Mouse (Mus musculus) hindbrain, embryonic 11.5 days (tissue): ENCODE results near the gene Qrich2. TPM values are rescaled to one million over a fixed set of nuclear protein-coding genes. Genes with fewer than 3 reads are reported as not detected.
"Not testable (repeated sequence)": the region's sequence is repeated elsewhere in the genome, so short reads cannot be mapped to it uniquely, and the experiment has no call there.

Experiments
- ATAC-seq: fragments of 200-750 bp; cut with Nextera tagmentation; 2 replicates; pipeline ENCODE4 v1.8.0; 2017; ENCODE audit warnings: mild to moderate bottlenecking, moderate TSS enrichment, moderate library complexity; ENCODE audit not compliant: low FRiP score
- DNase-seq: peaks from one replicate; pipeline ENCODE4 v3.0.0-alpha.2; 2015; ENCODE audit warnings: low spot score
- H3K27ac ChIP-seq: fragments of 300-500 bp; sonication (generic); 2 replicates; pipeline ENCODE4 v1.5.1; 2014; ENCODE audit warnings: mild to moderate bottlenecking, low read depth, low read length
- H3K27me3 ChIP-seq: fragments of 300-500 bp; sonication (generic); 2 replicates; pipeline ENCODE4 v1.6.1; 2014; ENCODE audit warnings: mild to moderate bottlenecking, low read length, moderate library complexity, mixed read lengths; ENCODE audit not compliant: control insufficient read depth, insufficient read depth
- H3K36me3 ChIP-seq: fragments of 300-500 bp; sonication (generic); 2 replicates; pipeline ENCODE4 v1.6.1; 2014; ENCODE audit warnings: mild to moderate bottlenecking, low read length, moderate library complexity, mixed read lengths; ENCODE audit not compliant: control insufficient read depth, insufficient read depth
- H3K4me1 ChIP-seq: fragments of 300-500 bp; sonication (generic); replicated peaks from 2 replicates; pipeline ENCODE4 v1.6.1; 2014; ENCODE audit warnings: low read length, mixed read lengths; ENCODE audit not compliant: control insufficient read depth, insufficient read depth
- H3K4me2 ChIP-seq: fragments of 300-500 bp; sonication (generic); replicated peaks from 2 replicates; pipeline ENCODE4 v1.6.1; 2014; ENCODE audit warnings: mild to moderate bottlenecking, low read depth, low read length
- H3K4me3 ChIP-seq: fragments of 300-500 bp; sonication (generic); 2 replicates; pipeline ENCODE4 v1.5.1; 2014; ENCODE audit warnings: low read depth, low read length
- H3K9ac ChIP-seq: fragments of 300-500 bp; sonication (generic); 2 replicates; pipeline ENCODE4 v1.6.1; 2014; ENCODE audit warnings: low read depth, low read length
- H3K9me3 ChIP-seq: fragments of 300-500 bp; sonication (generic); 2 replicates; pipeline ENCODE4 v1.6.1; 2016; ENCODE audit warnings: low read length; ENCODE audit not compliant: control insufficient read depth
- WGBS: fragments of 180-500 bp; shearing (Covaris S2); extraction: QIAGEN DNeasy Blood & Tissue Kit; methylation state at CpG from one replicate; pipeline ENCODE4 v1.1.7; 2014; 5-methylcytosine and 5-hydroxymethylcytosine counted together
- polyA plus RNA-seq: library from polyadenylated mRNA; unstranded; fragments of >200 nt; fragmentation: Nextera tagmentation; extraction: Ambion mirVana; gene quantifications from 2 replicates; pipeline ENCODE4 v1.2.1, GENCODE M21; 2014

The Qrich2 gene
- polyA plus RNA-seq, 1 experiment from 2014 or later: 0.17 TPM

GRCm38 (mm10) chr11:116470249-116470648, 4.2 kb upstream of the Qrich2 start:
- H3K27ac ChIP-seq: no peak overlapping the region
- no peak overlapping the region for H3K4me2 ChIP-seq
- H3K9me3 ChIP-seq: no peaks in the 10 kb centered on the region
- DNase-seq (no peak), ATAC-seq (no peak)
- H3K27me3 ChIP-seq: no peaks in the 10 kb centered on the region
- H3K4me3 ChIP-seq: no peak overlapping the region
- no peak overlapping the region for H3K9ac ChIP-seq
- WGBS: 85% methylated on average over 3 of the region's 3 CpGs
- no peaks in the 10 kb centered on the region for H3K4me1 ChIP-seq
- 0 out of 2 replicates have a peak, but pooled peaks cover 4% of the 10 kb centered on the region for H3K36me3 ChIP-seq

DNA sequence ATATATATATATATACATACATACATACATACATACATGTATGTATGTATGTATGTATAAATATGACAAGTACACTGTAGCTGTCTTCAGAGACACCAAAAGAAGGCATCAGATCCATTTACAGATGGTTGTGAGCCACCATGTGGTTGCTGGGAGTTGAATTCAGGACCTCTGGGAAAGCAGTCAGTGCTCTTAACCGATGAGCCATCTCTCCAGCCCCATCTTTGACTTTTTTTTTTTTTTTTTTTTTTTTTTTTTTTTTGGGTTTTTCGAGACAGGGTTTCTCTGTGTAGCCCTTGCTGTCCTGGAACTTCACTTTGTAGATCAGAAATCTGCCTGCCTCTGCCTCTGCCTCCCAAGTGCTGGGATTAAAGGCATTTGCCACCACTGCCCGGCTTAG, 2.3 kb upstream of the Qrich2 start:
- H3K4me3 ChIP-seq, H3K4me1 ChIP-seq, H3K27me3 ChIP-seq, ATAC-seq, H3K27ac ChIP-seq, H3K9me3 ChIP-seq, H3K9ac ChIP-seq, H3K36me3 ChIP-seq, DNase-seq, H3K4me2 ChIP-seq: not testable (repeated sequence)
- 92% methylated on average over 3 of the region's 3 CpGs for WGBS

- H3K4me1 ChIP-seq: no peaks in the 10 kb centered on the region
- H3K9ac ChIP-seq: no peak overlapping the region
- H3K4me3 ChIP-seq: no peak overlapping the region
- no peaks in the 10 kb centered on the region for H3K9me3 ChIP-seq
- no peaks in the 10 kb centered on the region for H3K27me3 ChIP-seq
- peak; percentile 89 for DNase-seq
- no peak overlapping the region for H3K4me2 ChIP-seq
- WGBS: 15% methylated on average over 2 of the region's 2 CpGs
- no peak for ATAC-seq
- H3K27ac ChIP-seq: no peak overlapping the region
- H3K36me3 ChIP-seq: no peaks in the 10 kb centered on the region
Measured at GRCm38 (mm10) chr11:116463833-116464232, 2.2 kb downstream of the Qrich2 start.

- H3K27ac ChIP-seq: no peak overlapping the region
- no peaks in the 10 kb centered on the region for H3K27me3 ChIP-seq
- no peaks in the 10 kb centered on the region for H3K9me3 ChIP-seq
- H3K4me1 ChIP-seq: no peaks in the 10 kb centered on the region
- H3K9ac ChIP-seq: no peak overlapping the region
- H3K36me3 ChIP-seq: no peaks in the 10 kb centered on the region
- DNase-seq: no peak
- whole genome bisulfite sequencing: 55% methylated on average over 5 of the region's 5 CpGs
- ATAC-seq: no peak
- H3K4me2 ChIP-seq: no peak overlapping the region
- no peak overlapping the region for H3K4me3 ChIP-seq
Measured at GRCm38 (mm10) chr11:116463338-116463737, 2.7 kb downstream of the Qrich2 start.

DNA sequence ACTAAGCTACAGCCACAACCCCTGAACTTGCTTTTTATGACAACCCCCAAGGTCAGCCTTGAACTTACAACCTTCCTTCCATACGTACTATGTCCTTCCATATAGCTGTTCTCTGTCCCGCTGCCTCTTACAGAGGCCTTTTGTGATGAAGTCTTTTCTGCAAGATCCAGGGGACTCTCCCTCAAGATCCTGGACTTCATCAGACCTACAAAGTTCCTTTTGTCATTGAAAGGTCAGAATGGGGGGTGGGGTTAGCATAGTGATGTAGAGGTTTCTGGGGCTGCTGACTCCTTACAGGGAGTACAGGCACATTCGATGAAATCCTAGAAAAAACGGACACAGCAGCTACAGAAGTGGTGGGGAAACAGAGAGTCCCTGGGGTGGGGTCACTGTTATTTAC, 6.3 kb downstream of the Qrich2 start:
- Histone ChIP-seq H3K4me1 (no peaks in the 10 kb centered on the region), H3K9ac (no peak overlapping the region), H3K4me3 (no peak overlapping the region), H3K9me3 (no peaks in the 10 kb centered on the region), H3K27ac (no peak overlapping the region), H3K36me3 (no peaks in the 10 kb centered on the region), H3K27me3 (no peaks in the 10 kb centered on the region), H3K4me2 (no peak overlapping the region)
- DNase-seq (no peak), ATAC-seq (no peak)
- WGBS: 54% methylated on average over 4 of the region's 4 CpGs

DNA sequence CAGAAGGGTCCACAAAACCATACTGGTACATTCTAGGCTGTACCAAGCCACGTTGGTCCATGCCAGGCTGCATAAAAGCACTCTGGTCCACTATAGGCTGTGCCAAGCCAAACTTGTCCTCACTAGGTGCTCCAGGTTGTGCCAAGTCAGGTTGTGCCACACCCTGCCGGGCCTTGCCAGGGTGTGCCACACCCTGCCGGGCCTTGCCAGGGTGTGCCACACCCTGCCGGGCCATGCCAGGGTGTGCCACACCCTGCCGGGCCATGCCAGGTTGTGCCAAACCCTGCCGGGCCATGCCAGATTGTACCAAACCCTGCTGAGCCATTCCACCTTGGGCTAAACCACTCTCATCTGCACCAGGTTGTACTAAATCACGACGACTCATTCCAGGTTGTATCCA, 9.8 kb downstream of the Qrich2 start:
- ATAC-seq (no peak), DNase-seq (no peak)
- Histone ChIP-seq H3K36me3 (no peaks in the 10 kb centered on the region), H3K4me2 (no peak overlapping the region), H3K4me1 (no peaks in the 10 kb centered on the region), H3K27ac (no peak overlapping the region), H3K4me3 (no peak overlapping the region), H3K9ac (no peak overlapping the region), H3K9me3 (no peaks in the 10 kb centered on the region), H3K27me3 (no peaks in the 10 kb centered on the region)
- WGBS: 84% methylated on average over 8 of the region's 8 CpGs

DNA sequence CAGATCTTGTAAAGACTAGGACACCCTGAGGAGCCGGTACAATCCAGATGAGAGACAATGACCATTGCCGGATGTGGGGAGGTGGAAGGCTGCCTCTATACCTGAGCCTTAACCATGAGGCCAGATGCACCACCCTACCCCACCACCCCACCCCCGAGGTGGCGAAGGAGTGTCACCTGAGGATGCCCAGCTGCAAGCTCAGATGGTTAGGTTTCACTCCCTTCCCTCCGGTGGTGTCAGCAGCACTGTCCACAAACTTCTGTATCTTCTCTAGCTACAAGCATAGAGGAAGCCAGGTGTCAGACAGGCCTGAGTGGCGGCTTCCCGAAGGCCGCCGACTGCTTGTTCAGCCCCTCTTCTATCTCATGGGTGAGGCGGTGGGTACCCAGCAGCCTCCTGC, 12.2 kb downstream of the Qrich2 start:
- no peaks in the 10 kb centered on the region for H3K4me1 ChIP-seq
- no peak for DNase-seq
- 90% methylated on average over 10 of the region's 10 CpGs for WGBS

GRCm38 (mm10) chr11:116449341-116449740, 16.7 kb downstream of the Qrich2 start:
- ATAC-seq: no peak

More for the DNA sequence above, 12.2 kb downstream of the Qrich2 start:
- Histone ChIP-seq H3K27me3 (no peaks in the 10 kb centered on the region), H3K9me3 (no peaks in the 10 kb centered on the region), H3K9ac (no peak overlapping the region), H3K36me3 (no peaks in the 10 kb centered on the region), H3K4me3 (no peak overlapping the region), H3K4me2 (no peak overlapping the region), H3K27ac (no peak overlapping the region)
- no peak for ATAC-seq

DNA sequence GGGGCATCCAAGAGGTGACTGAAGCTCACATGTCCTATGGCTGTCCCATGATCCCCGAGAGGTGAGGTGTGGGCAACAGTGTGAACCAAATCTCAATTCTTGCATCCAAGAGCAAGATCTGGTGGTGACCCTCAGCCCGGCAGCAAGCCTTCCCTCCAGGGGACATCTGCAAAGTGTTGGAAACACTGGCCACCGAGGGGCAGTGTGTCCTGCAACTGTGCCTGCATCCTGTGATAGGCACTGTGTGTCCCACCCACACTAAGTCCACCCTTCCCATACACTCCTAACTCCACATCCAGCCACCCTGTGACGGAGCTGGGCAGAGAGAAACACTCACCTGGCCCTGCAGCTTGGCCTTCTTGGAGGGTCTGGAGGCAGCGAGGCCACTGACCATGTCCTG, 18.2 kb downstream of the Qrich2 start:
- no peaks in the 10 kb centered on the region for H3K4me1 ChIP-seq
- no peak overlapping the region for H3K4me2 ChIP-seq
- 70% methylated on average over 5 of the region's 5 CpGs for WGBS
- no peaks in the 10 kb centered on the region for H3K36me3 ChIP-seq
- H3K9me3 ChIP-seq: no peaks in the 10 kb centered on the region
- H3K27ac ChIP-seq: no peak overlapping the region
- ATAC-seq (no peak), DNase-seq (no peak)
- H3K27me3 ChIP-seq: peaks cover 7% of the 10 kb centered on the region; the same call in 1 of the 2 replicates
- no peak overlapping the region for H3K4me3 ChIP-seq
- no peak overlapping the region for H3K9ac ChIP-seq

More at GRCm38 (mm10) chr11:116449341-116449740, 16.7 kb downstream of the Qrich2 start:
- Histone ChIP-seq H3K9me3 (no peaks in the 10 kb centered on the region), H3K27ac (no peak overlapping the region), H3K4me1 (no peaks in the 10 kb centered on the region), H3K36me3 (no peaks in the 10 kb centered on the region), H3K4me2 (no peak overlapping the region), H3K9ac (no peak overlapping the region), H3K4me3 (no peak overlapping the region), H3K27me3 (peaks cover 7% of the 10 kb centered on the region; the same call in 1 of the 2 replicates)
- DNase-seq: no peak
- 94% methylated on average over 3 of the region's 3 CpGs for WGBS
